Mouse (Mus musculus) heart, postnatal 0 days (tissue): ENCODE measurements at regions not wholly inside any gene's neighbourhood (a gene's known extent, or its start where the extent isn't known, plus 50 kb on each side); places are given as distances from the start of the nearest gene placed in this dataset.

ENCODE experiments used
- CTCF ChIP-seq: IDR thresholded peaks from 2 replicates; pipeline ENCODE4 v1.5.1; 2016; ENCODE audit warnings: antibody characterized with exemption, control low read depth, low read depth
- EP300 ChIP-seq: IDR thresholded peaks from 2 replicates; pipeline ENCODE4 v1.6.1; 2016; ENCODE audit warnings: antibody characterized with exemption, low read depth

GRCm38 (mm10) chr1:189497031-189497430, 95.0 kb upstream of the Kcnk2 start:
- no peak for TF ChIP-seq CTCF
- no peak for TF ChIP-seq EP300
